Mouse (Mus musculus): ENCODE measurements around the gene Nufip2.
"Not testable (repeated sequence)": the region's sequence is repeated elsewhere in the genome, so short reads cannot be mapped to it uniquely, and the experiment has no call there.

GRCm38 (mm10) chr11:77665384-77665783 lies 20.6 kb upstream of the Nufip2 start:
- not testable (repeated sequence) for TF ChIP-seq EP300, CTCF (IDR thresholded peaks at IDR 0.05)
